Comparison of ENCODE assay signal across 16 mouse cellular contexts in genomic region chr9:103689697-103690096, GRCm38 (mm10).
DNase-seq lines count a peak whose midpoint lies in the region; ATAC-seq and TF ChIP-seq lines count a peak whose summit lies in the region.
"Had no signal": no experiment of that assay in that cellular context is flagged by ENCODE, and none has a peak within 500 bp of the region (broad histone marks: within the 10 kb centered on the region; RNA-seq: fewer than 3 reads in every experiment).

No protein-coding gene starts in this region.

- 0 out of 2 replicates have a peak, but pooled peaks have one; percentile 8 for ATAC-seq in lung, embryonic 14.5 days (ENCODE audit: insufficient read depth)
- peak; percentile 73 for ATAC-seq in heart, embryonic 14.5 days (ENCODE audit: insufficient number of reproducible peaks, insufficient read depth, low FRiP score, low read depth)
- ATAC-seq: forebrain, postnatal 0 days; intestine, embryonic 15.5 days had no signal

- peak; percentile 21 for DNase-seq in kidney, adult 2 months
- DNase-seq in kidney, adult 9 months = no peak
- peak; percentile 8 for DNase-seq in lung, embryonic 14.5 days
- DNase-seq in lung, postnatal 4 days = no peak
- DNase-seq in cerebellum, adult 11-12 months = no peak
- DNase-seq in cerebellum, postnatal 10 days = no peak
- DNase-seq: adrenal gland, adult 2 months; cerebellum, postnatal 14 days; forebrain, postnatal 0 days had no signal

- H3K27ac ChIP-seq in kidney, adult 2 months (ENCODE audit: insufficient read depth, low read depth, low read length) = no peak overlapping the region
- H3K27ac ChIP-seq in lung, embryonic 14.5 days (ENCODE audit: low read depth) = no peak overlapping the region
- H3K27ac ChIP-seq in heart, embryonic 14.5 days (replicated peaks in 1 of 2; ENCODE audit: control insufficient read depth in 1 of 2, insufficient read depth in 1 of 2, low read depth in 2 of 2, low read length in 2 of 2) = peak overlapping the region; percentile 79 to 84
- H3K27ac ChIP-seq: embryonic facial prominence, embryonic 15.5 days; hindbrain, embryonic 14.5 days; intestine, embryonic 15.5 days; limb, embryonic 12.5 days; liver, embryonic 14.5 days had no signal

- H3K27me3 ChIP-seq in kidney, adult 2 months (replicated peaks; ENCODE audit: control insufficient read depth, insufficient read depth, low read length) = no peaks in the 10 kb centered on the region
- H3K27me3 ChIP-seq in lung, embryonic 14.5 days (ENCODE audit: insufficient read depth, low read length) = no peaks in the 10 kb centered on the region
- H3K27me3 ChIP-seq in heart, embryonic 14.5 days (ENCODE audit: control insufficient read depth, insufficient read depth, low read length) = no peaks in the 10 kb centered on the region
- H3K27me3 ChIP-seq: embryonic facial prominence, embryonic 15.5 days; intestine, embryonic 15.5 days; limb, embryonic 12.5 days had no signal

- no peak for TF ChIP-seq POLR2A in kidney, adult 2 months (IDR thresholded peaks at IDR 0.05; ENCODE audit: low read depth, low read length)

- H3K9me3 ChIP-seq in lung, embryonic 14.5 days (ENCODE audit: low read depth, low read length) = no peaks in the 10 kb centered on the region
- 0 out of 2 replicates have a peak, but pooled peaks cover 3% of the 10 kb centered on the region for H3K9me3 ChIP-seq in heart, embryonic 14.5 days (ENCODE audit: control insufficient read depth, low read length)
- H3K9me3 ChIP-seq: embryonic facial prominence, embryonic 15.5 days; intestine, embryonic 15.5 days; limb, embryonic 12.5 days had no signal

- no peak for TF ChIP-seq CTCF in kidney, adult 2 months (conservative IDR thresholded peaks at IDR 0.05; ENCODE audit: insufficient read depth, insufficient read length, low read depth, low read length)
- TF ChIP-seq CTCF in lung, embryonic 14.5 days (IDR thresholded peaks at IDR 0.05; ENCODE audit: low read depth) = no peak

- no peaks in the 10 kb centered on the region for H3K36me3 ChIP-seq in kidney, adult 2 months (ENCODE audit: control insufficient read depth, insufficient read depth, low read length)
- H3K36me3 ChIP-seq in lung, embryonic 14.5 days (ENCODE audit: insufficient read depth) = no peaks in the 10 kb centered on the region
- H3K36me3 ChIP-seq in heart, embryonic 14.5 days (ENCODE audit: control insufficient read depth, insufficient read depth, low read length) = no peaks in the 10 kb centered on the region
- H3K36me3 ChIP-seq: embryonic facial prominence, embryonic 15.5 days; intestine, embryonic 15.5 days; limb, embryonic 12.5 days had no signal

- no peak overlapping the region for H3K4me2 ChIP-seq in lung, embryonic 14.5 days
- H3K4me2 ChIP-seq in heart, embryonic 14.5 days (ENCODE audit: low read length) = no peak overlapping the region
- H3K4me2 ChIP-seq: embryonic facial prominence, embryonic 15.5 days; hindbrain, embryonic 14.5 days; intestine, embryonic 15.5 days; limb, embryonic 12.5 days; midbrain, embryonic 11.5 days had no signal

- H3K4me3 ChIP-seq in kidney, adult 2 months (ENCODE audit: insufficient read depth, low read depth, low read length) = no peak overlapping the region
- H3K4me3 ChIP-seq in lung, embryonic 14.5 days (ENCODE audit: low read depth, low read length) = no peak overlapping the region
- H3K4me3 ChIP-seq in heart, embryonic 14.5 days (ENCODE audit: control insufficient read depth in 1 of 2, insufficient read depth in 1 of 2, low read depth in 1 of 2, low read length in 2 of 2) = no peak overlapping the region
- H3K4me3 ChIP-seq: embryonic facial prominence, embryonic 15.5 days; intestine, embryonic 15.5 days; limb, embryonic 12.5 days had no signal

- H3K9ac ChIP-seq in lung, embryonic 14.5 days = no peak overlapping the region
- H3K9ac ChIP-seq in heart, embryonic 14.5 days (ENCODE audit: low read length) = no peak overlapping the region
- H3K9ac ChIP-seq: embryonic facial prominence, embryonic 15.5 days; forebrain, postnatal 0 days; hindbrain, embryonic 14.5 days; intestine, embryonic 15.5 days; limb, embryonic 12.5 days; liver, embryonic 14.5 days had no signal

- no peaks in the 10 kb centered on the region for H3K4me1 ChIP-seq in kidney, adult 2 months (ENCODE audit: control insufficient read depth, insufficient read depth, low read length)
- no peaks in the 10 kb centered on the region for H3K4me1 ChIP-seq in lung, embryonic 14.5 days (ENCODE audit: insufficient read depth)
- H3K4me1 ChIP-seq in heart, embryonic 14.5 days (ENCODE audit: control insufficient read depth in 2 of 2, insufficient read depth in 2 of 2, low read length in 2 of 2) = peaks cover 36 to 78% of the 10 kb centered on the region in 2 experiments
- H3K4me1 ChIP-seq: intestine, embryonic 15.5 days had no signal

- 56% methylated on average over 7 of the region's 7 CpGs for WGBS in kidney, adult 2 months
- WGBS in lung, embryonic 14.5 days = 60% methylated on average over 7 of the region's 7 CpGs
- 45% methylated on average over 7 of the region's 7 CpGs for WGBS in heart, embryonic 14.5 days

Comparison
In these comparisons a context has a peak if more than half of its experiments do, and no peak if none do; other contexts are left out.
1. DNase-seq: peak in kidney, adult 2 months (single experiment) and lung, embryonic 14.5 days (single experiment); none in kidney, adult 9 months (single experiment), lung, postnatal 4 days (0 of 2), cerebellum, adult 11-12 months (single experiment) and cerebellum, postnatal 10 days (0 of 2).
2. H3K27ac ChIP-seq: peak in heart, embryonic 14.5 days (2 of 2); none in kidney, adult 2 months (single experiment) and lung, embryonic 14.5 days (single experiment).